11 mouse cellular contexts compared by ENCODE assay signal in genomic region chr16:32672861-32673560, GRCm38 (mm10). TPM values are rescaled to one million over a fixed set of nuclear protein-coding genes. Genes with fewer than 3 reads are reported as not detected.
DNase-seq lines count a peak whose midpoint lies in the region; ATAC-seq and TF ChIP-seq lines count a peak whose summit lies in the region.
"Had no signal": no experiment of that assay in that cellular context is flagged by ENCODE, and none has a peak within 500 bp of the region (broad histone marks: within the 10 kb centered on the region; RNA-seq: fewer than 3 reads in every experiment).

No protein-coding gene starts in this region.

- no peak for TF ChIP-seq POLR2A in lung, adult 2 months (IDR thresholded peaks at IDR 0.05; ENCODE audit: borderline replicate concordance, extremely low read depth, low read depth, low read length)

- 0 out of 2 replicates have a peak overlapping the region, but pooled peaks have one; percentile 1 for H3K4me2 ChIP-seq in heart, embryonic 12.5 days
- H3K4me2 ChIP-seq in midbrain, embryonic 16.5 days (ENCODE audit: low read length): no peak overlapping the region

- H3K4me3 ChIP-seq in layer of hippocampus, adult 2 months: no peak overlapping the region
- no peak overlapping the region for H3K4me3 ChIP-seq in heart, embryonic 12.5 days
- no peak overlapping the region for H3K4me3 ChIP-seq in lung, adult 2 months (replicated peaks; ENCODE audit: extremely low read depth, low read depth, low read length)
- no peak overlapping the region for H3K4me3 ChIP-seq in midbrain, embryonic 16.5 days (ENCODE audit: low read depth, low read length)

- DNase-seq in layer of hippocampus, adult 2 months (ENCODE audit: low spot score in 2 of 2): no peak
- DNase-seq in layer of hippocampus, postnatal 36 days: no peak
- DNase-seq in R1 (ENCODE audit: low read depth, low spot score): peak; percentile 41
- DNase-seq in lung, adult 2 months: peak; percentile 28
- no peak for DNase-seq in Muller cell, postnatal 12 days (ENCODE audit: inconsistent ontology term)
- no peak for DNase-seq in thymus, postnatal 25 days
- DNase-seq: right cerebral cortex, postnatal 25 days had no signal

- no peak overlapping the region for H3K9ac ChIP-seq in heart, embryonic 12.5 days
- no peak overlapping the region for H3K9ac ChIP-seq in midbrain, embryonic 16.5 days (ENCODE audit: low read depth, low read length)

- H3K4me1 ChIP-seq in heart, embryonic 12.5 days (replicated peaks): peaks cover 63% of the 10 kb centered on the region
- peaks cover 10% of the 10 kb centered on the region for H3K4me1 ChIP-seq in lung, adult 2 months (ENCODE audit: control insufficient read depth, insufficient read depth, low read length)
- H3K4me1 ChIP-seq in midbrain, embryonic 16.5 days (ENCODE audit: control insufficient read depth, insufficient read depth, low read length): no peaks in the 10 kb centered on the region

- WGBS in heart, embryonic 12.5 days: 67% methylated on average over 13 of the region's 13 CpGs
- WGBS in lung, adult 2 months: 50% methylated on average over 13 of the region's 13 CpGs
- 87% methylated on average over 13 of the region's 13 CpGs for WGBS in midbrain, embryonic 16.5 days

- TF ChIP-seq CTCF in layer of hippocampus, adult 2 months (conservative IDR thresholded peaks at IDR 0.05): no peak
- no peak for TF ChIP-seq CTCF in lung, adult 2 months (IDR thresholded peaks at IDR 0.05; ENCODE audit: insufficient read depth, low read length)

- H3K9me3 ChIP-seq in heart, embryonic 12.5 days (replicated peaks): no peaks in the 10 kb centered on the region
- H3K9me3 ChIP-seq in midbrain, embryonic 16.5 days (replicated peaks; ENCODE audit: control insufficient read depth, low read length, poor library complexity, severe bottlenecking): no peaks in the 10 kb centered on the region

- peaks cover 72% of the 10 kb centered on the region for H3K36me3 ChIP-seq in heart, embryonic 12.5 days
- H3K36me3 ChIP-seq in midbrain, embryonic 16.5 days (ENCODE audit: control insufficient read depth, insufficient read depth, low read length): peaks cover 60% of the 10 kb centered on the region

- H3K27ac ChIP-seq in layer of hippocampus, adult 2 months: peak overlapping the region; percentile 23; the same call in 1 of the 2 replicates
- no peak overlapping the region for H3K27ac ChIP-seq in heart, embryonic 12.5 days (ENCODE audit: poor library complexity, severe bottlenecking)
- H3K27ac ChIP-seq in midbrain, embryonic 16.5 days (ENCODE audit: low read length): no peak overlapping the region
- H3K27ac ChIP-seq: macrophage had no signal

- peaks cover 10% of the 10 kb centered on the region; the same call in 1 of the 2 replicates for H3K27me3 ChIP-seq in heart, embryonic 12.5 days (replicated peaks)
- H3K27me3 ChIP-seq in midbrain, embryonic 16.5 days (ENCODE audit: control insufficient read depth, insufficient read depth, low read depth, low read length): no peaks in the 10 kb centered on the region
- H3K27me3 ChIP-seq: Patski had no signal

- ATAC-seq in heart, embryonic 12.5 days (ENCODE audit: insufficient number of reproducible peaks, low FRiP score): no peak
- no peak for ATAC-seq in midbrain, embryonic 16.5 days
- ATAC-seq: Patski had no signal

RNA-seq across cellular contexts. Expression of gene Tnk2, which starts 29.3 kb away (rescaled TPM):
- 100 to 1,000 TPM; 210 to 212 TPM for total RNA-seq in layer of hippocampus, adult 2 months (2021)
- 100 to 1,000 TPM; 189 to 197 TPM for total RNA-seq in layer of hippocampus, postnatal 36 days (2021)
- 6.7 and 8.4 TPM in 2 replicates for polyA plus RNA-seq in heart, embryonic 12.5 days (2016; fragmentation: Nextera tagmentation; extraction: Ambion mirVana)
- polyA plus RNA-seq in lung, adult 2 months (2012; rRNA removed): 107 and 119 TPM in 2 replicates
- polyA plus RNA-seq in midbrain, embryonic 16.5 days (2015; fragmentation: Nextera tagmentation; extraction: Ambion mirVana): 19.0 and 21.6 TPM in 2 replicates

Comparison
In these comparisons a context has a peak if more than half of its experiments do, and no peak if none do; other contexts are left out.
1. DNase-seq: peak in R1 (single experiment) and lung, adult 2 months (single experiment); none in layer of hippocampus, adult 2 months (0 of 2), layer of hippocampus, postnatal 36 days (0 of 2), Muller cell, postnatal 12 days (single experiment) and thymus, postnatal 25 days (single experiment).